Mouse (Mus musculus) liver (tissue): ENCODE measurements at regions not wholly inside any gene's neighbourhood (a gene's known extent, or its start where the extent isn't known, plus 50 kb on each side); places are given as distances from the start of the nearest gene placed in this dataset.
A peak's percentile ranks its signal among the peaks of the same experiment; 100 is the strongest.
"Not testable (repeated sequence)": the region's sequence is repeated elsewhere in the genome, so short reads cannot be mapped to it uniquely, and the experiment has no call there.

Experiments used
- DNase-seq: peaks from one replicate; pipeline ENCODE4 v3.0.0-alpha.2; 2020; ENCODE audit warnings: mixed read lengths

- no peak for DNase-seq
These were observed 143.0 kb upstream of the Kcng1 start for GRCm38 (mm10) chr2:168424277-168425099.

GRCm38 (mm10) chr2:168423551-168423950 lies 142.0 kb upstream of the Kcng1 start:
- no peak for DNase-seq

- peak; percentile 17 for DNase-seq
These were observed 133.6 kb upstream of the Kcng1 start for GRCm38 (mm10) chr2:168415140-168415539.

- DNase-seq: no peak
These were observed 132.8 kb upstream of the Kcng1 start for GRCm38 (mm10) chr2:168414110-168414872.

GRCm38 (mm10) chr2:168412853-168413252 lies 131.3 kb upstream of the Kcng1 start:
- DNase-seq: peak; percentile 12

GRCm38 (mm10) chr2:168402782-168403513 lies 121.4 kb upstream of the Kcng1 start:
- DNase-seq: no peak

GRCm38 (mm10) chr2:168399088-168399709 lies 117.7 kb upstream of the Kcng1 start:
- no peak for DNase-seq

- DNase-seq: no peak
These were observed 114.8 kb upstream of the Kcng1 start for GRCm38 (mm10) chr2:168396316-168396715.

GRCm38 (mm10) chr2:168393341-168393740 lies 111.8 kb upstream of the Kcng1 start:
- no peak for DNase-seq

- not testable (repeated sequence) for DNase-seq
These were observed 110.6 kb upstream of the Kcng1 start for GRCm38 (mm10) chr2:168392171-168392570.

GRCm38 (mm10) chr2:168380606-168381005 lies 99.1 kb upstream of the Kcng1 start:
- no peak for DNase-seq

GRCm38 (mm10) chr2:168372356-168372755 lies 90.8 kb upstream of the Kcng1 start:
- DNase-seq: no peak

- DNase-seq: no peak
These were observed 89.7 kb upstream of the Kcng1 start for GRCm38 (mm10) chr2:168371245-168371644.

GRCm38 (mm10) chr2:168359200-168359599 lies 77.7 kb upstream of the Kcng1 start:
- DNase-seq: no peak

GRCm38 (mm10) chr2:168358551-168358950 lies 77.0 kb upstream of the Kcng1 start:
- DNase-seq: no peak

GRCm38 (mm10) chr2:168357815-168358214 lies 76.3 kb upstream of the Kcng1 start:
- no peak for DNase-seq

GRCm38 (mm10) chr2:168354397-168354796 lies 72.9 kb upstream of the Kcng1 start:
- DNase-seq: no peak

- DNase-seq: no peak
These were observed 71.1 kb upstream of the Kcng1 start for GRCm38 (mm10) chr2:168352626-168353025.

- no peak for DNase-seq
These were observed 70.7 kb upstream of the Kcng1 start for GRCm38 (mm10) chr2:168352194-168352593.

- no peak for DNase-seq
These were observed 63.8 kb upstream of the Kcng1 start for GRCm38 (mm10) chr2:168345384-168345783.

- no peak for DNase-seq
These were observed 62.2 kb upstream of the Kcng1 start for GRCm38 (mm10) chr2:168343705-168344104.

- DNase-seq: no peak
These were observed 57.3 kb upstream of the Kcng1 start for GRCm38 (mm10) chr2:168338819-168339218.

GRCm38 (mm10) chr2:168338382-168338781 lies 56.8 kb upstream of the Kcng1 start:
- no peak for DNase-seq
